Mouse (Mus musculus): ENCODE data around the gene Tbx19.

The Tbx19 gene

GRCm38 (mm10) chr1:165183400-165183799 is 22.8 kb upstream of the Tbx19 start:
- no peak for DNase-seq

- DNase-seq = no peak
Measured at GRCm38 (mm10) chr1:165179321-165179720, 18.7 kb upstream of the Tbx19 start.

- DNase-seq = no peak
Measured at GRCm38 (mm10) chr1:165178075-165178474, 17.5 kb upstream of the Tbx19 start.

- no peak for DNase-seq
Measured at GRCm38 (mm10) chr1:165174059-165174616, 13.6 kb upstream of the Tbx19 start.

GRCm38 (mm10) chr1:165171277-165171676 is 10.7 kb upstream of the Tbx19 start:
- no peak for DNase-seq

GRCm38 (mm10) chr1:165170157-165170556 is 9.6 kb upstream of the Tbx19 start:
- DNase-seq = no peak

- no peak for DNase-seq
Measured at GRCm38 (mm10) chr1:165169462-165169861, 8.9 kb upstream of the Tbx19 start.

GRCm38 (mm10) chr1:165164920-165165319 is 4.3 kb upstream of the Tbx19 start:
- DNase-seq = no peak

- DNase-seq = no peak
Measured at GRCm38 (mm10) chr1:165158841-165159240, 1.7 kb downstream of the Tbx19 start.

- DNase-seq = no peak
Measured at GRCm38 (mm10) chr1:165154162-165154561, 6.4 kb downstream of the Tbx19 start.

GRCm38 (mm10) chr1:165151216-165151615 is 9.4 kb downstream of the Tbx19 start:
- DNase-seq = no peak

- no peak for DNase-seq
Measured at GRCm38 (mm10) chr1:165142343-165142916, 18.1 kb downstream of the Tbx19 start.

- DNase-seq = no peak
Measured at GRCm38 (mm10) chr1:165140227-165140626, 20.3 kb downstream of the Tbx19 start.

- DNase-seq = no peak
Measured at GRCm38 (mm10) chr1:165133858-165134257, 26.7 kb downstream of the Tbx19 start.

GRCm38 (mm10) chr1:165133279-165133678 is 27.3 kb downstream of the Tbx19 start:
- no peak for DNase-seq

- DNase-seq = peak; percentile 71 to 89
Measured at GRCm38 (mm10) chr1:165132187-165132877, 28.2 kb downstream of the Tbx19 start.

GRCm38 (mm10) chr1:165129573-165129972 is 31.0 kb downstream of the Tbx19 start:
- no peak for DNase-seq

- peak; percentile 23 to 55 for DNase-seq
Measured at GRCm38 (mm10) chr1:165121096-165121495, 39.5 kb downstream of the Tbx19 start.

GRCm38 (mm10) chr1:165120349-165120898 is 40.1 kb downstream of the Tbx19 start:
- DNase-seq = peak; percentile 87 to 94

- peak in 1 of 2 experiments; percentile 11 for DNase-seq
Measured at GRCm38 (mm10) chr1:165119760-165120159, 40.8 kb downstream of the Tbx19 start.

GRCm38 (mm10) chr1:165119011-165119726 is 41.4 kb downstream of the Tbx19 start:
- no peak for DNase-seq

GRCm38 (mm10) chr1:165114460-165115175 is 46.0 kb downstream of the Tbx19 start:
- no peak for DNase-seq

- no peak for DNase-seq
Measured at GRCm38 (mm10) chr1:165113700-165114099, 46.9 kb downstream of the Tbx19 start.
